Mouse (Mus musculus) gastrocnemius, postnatal 36 days (tissue): ENCODE data around the gene Tnp2. TPM values are rescaled to one million over a fixed set of nuclear protein-coding genes. Genes with fewer than 3 reads are reported as not detected.

Source experiments
- total RNA-seq, 2 experiments: library from RNA; stranded (reverse); gene quantifications; 2 replicates each; pipeline ENCODE4 v1.2.3; 2021

Gene Tnp2
- total RNA-seq, 2 experiments from 2014 or later = 0.52 TPM; not detected in 1

Other genes starting within 250 kb of the Tnp2 start
- gene Dexi, start 245.6 kb downstream of the Tnp2 start, total RNA-seq = 10 to 100 TPM; 39.3 to 47.4 TPM
- 10 to 100 TPM; 59.3 to 70.8 TPM for gene Clec16a, start 243.3 kb downstream of the Tnp2 start, total RNA-seq
- under 1 TPM; 0.51 to 0.52 TPM for gene Socs1, start 3.1 kb downstream of the Tnp2 start, total RNA-seq
- not detected for gene Prm3, start 2.3 kb upstream of the Tnp2 start, total RNA-seq
- not detected for gene Prm2, start 7.5 kb upstream of the Tnp2 start, total RNA-seq
- not detected for gene Prm1, start 17.2 kb upstream of the Tnp2 start, total RNA-seq
- not detected for gene Gm11172, start 24.3 kb upstream of the Tnp2 start, total RNA-seq
- gene Rmi2, start 46.4 kb upstream of the Tnp2 start, total RNA-seq = 1 to 10 TPM; 2.5 to 2.7 TPM